Mouse (Mus musculus) cerebellum, adult (tissue): ENCODE results near the gene Pcbp4.
"Not testable (repeated sequence)": the region's sequence is repeated elsewhere in the genome, so short reads cannot be mapped to it uniquely, and the experiment has no call there.

Experiments used
- ATAC-seq: cut with Nextera tagmentation; 2 replicates; pipeline ENCODE4 v1.9.2; 2017; ENCODE audit warnings: mild to moderate bottlenecking, moderate library complexity, mixed read lengths; ENCODE audit not compliant: insufficient number of reproducible peaks, low FRiP score, low TSS enrichment

The Pcbp4 gene

GRCm38 (mm10) chr9:106476924-106477484 lies 23.9 kb downstream of the Pcbp4 start, which contains the start of gene Parp3:
Gene Parp3 (minus strand): TSS chr9:106476949.
- ATAC-seq = peak; percentile 93

- ATAC-seq = no peak
These were observed 24.6 kb downstream of the Pcbp4 start for GRCm38 (mm10) chr9:106477649-106478048.

GRCm38 (mm10) chr9:106478101-106478500 lies 25.0 kb downstream of the Pcbp4 start:
- ATAC-seq = no peak

- ATAC-seq = no peak
These were observed 27.4 kb downstream of the Pcbp4 start for GRCm38 (mm10) chr9:106480541-106480940.

GRCm38 (mm10) chr9:106481075-106481474 lies 28.0 kb downstream of the Pcbp4 start:
- ATAC-seq = no peak

GRCm38 (mm10) chr9:106481676-106482075 lies 28.6 kb downstream of the Pcbp4 start:
- ATAC-seq = no peak

GRCm38 (mm10) chr9:106482578-106483115 lies 29.6 kb downstream of the Pcbp4 start:
- ATAC-seq = no peak

GRCm38 (mm10) chr9:106483136-106483535 lies 30.0 kb downstream of the Pcbp4 start:
- ATAC-seq = no peak

- no peak for ATAC-seq
These were observed 30.5 kb downstream of the Pcbp4 start for GRCm38 (mm10) chr9:106483606-106484005.

GRCm38 (mm10) chr9:106485076-106485475 lies 32.0 kb downstream of the Pcbp4 start:
- ATAC-seq = no peak

- not testable (repeated sequence) for ATAC-seq
These were observed 34.5 kb downstream of the Pcbp4 start for GRCm38 (mm10) chr9:106487602-106488001.

- no peak for ATAC-seq
These were observed 46.6 kb downstream of the Pcbp4 start, which contains the start of gene Iqcf1 for GRCm38 (mm10) chr9:106499667-106500066. Gene Iqcf1 (plus strand): TSS chr9:106499967.

- ATAC-seq = no peak
These were observed 48.8 kb downstream of the Pcbp4 start for GRCm38 (mm10) chr9:106501846-106502245.

GRCm38 (mm10) chr9:106504246-106504645 lies 51.2 kb downstream of the Pcbp4 start:
- no peak for ATAC-seq

- no peak for ATAC-seq
These were observed 56.3 kb downstream of the Pcbp4 start for GRCm38 (mm10) chr9:106509356-106509755.

GRCm38 (mm10) chr9:106512729-106513450 lies 59.8 kb downstream of the Pcbp4 start:
- no peak for ATAC-seq

- no peak for ATAC-seq
These were observed 60.5 kb downstream of the Pcbp4 start for GRCm38 (mm10) chr9:106513566-106513965.
